Mouse (Mus musculus) limb, embryonic 12.5 days (tissue): ENCODE results near the gene Tnfrsf4. TPM values are rescaled to one million over a fixed set of nuclear protein-coding genes. Genes with fewer than 3 reads are reported as not detected.

Source experiments
- ATAC-seq: fragments of 200-750 bp; cut with Nextera tagmentation; 2 replicates; pipeline ENCODE4 v1.8.0; 2017; ENCODE audit warnings: low read depth, moderate TSS enrichment; ENCODE audit not compliant: insufficient number of reproducible peaks, insufficient read depth, low FRiP score, low TSS enrichment
- H3K27ac ChIP-seq: fragments of 300-500 bp; sonication (generic); 2 replicates; pipeline ENCODE4 v1.5.1; 2016; ENCODE audit warnings: mild to moderate bottlenecking, moderate library complexity
- H3K27me3 ChIP-seq: fragments of 300-500 bp; sonication (generic); 2 replicates; pipeline ENCODE4 v1.6.1; 2016; ENCODE audit warnings: mild to moderate bottlenecking, moderate library complexity
- H3K36me3 ChIP-seq: fragments of 300-500 bp; sonication (generic); 2 replicates; pipeline ENCODE4 v1.6.1; 2016; ENCODE audit warnings: mild to moderate bottlenecking, moderate library complexity
- H3K4me1 ChIP-seq: fragments of 300-500 bp; sonication (generic); replicated peaks from 2 replicates; pipeline ENCODE4 v1.6.1; 2016
- H3K4me2 ChIP-seq: fragments of 300-500 bp; sonication (generic); 2 replicates; pipeline ENCODE4 v1.6.1; 2016; ENCODE audit warnings: mild to moderate bottlenecking, moderate library complexity
- H3K4me3 ChIP-seq: fragments of 300-500 bp; sonication (generic); replicated peaks from 2 replicates; pipeline ENCODE4 v1.5.1; 2016; ENCODE audit warnings: mild to moderate bottlenecking
- H3K9ac ChIP-seq: fragments of 300-500 bp; sonication (generic); replicated peaks from 2 replicates; pipeline ENCODE4 v1.6.1; 2016; ENCODE audit warnings: mild to moderate bottlenecking, moderate library complexity
- H3K9me3 ChIP-seq: fragments of 300-500 bp; sonication (generic); 2 replicates; pipeline ENCODE4 v1.6.1; 2016; ENCODE audit warnings: mild to moderate bottlenecking, moderate library complexity
- WGBS: fragments of 180-500 bp; shearing (Covaris S2); methylation state at CpG from one replicate; pipeline ENCODE4 v1.1.7; 2016; 5-methylcytosine and 5-hydroxymethylcytosine counted together
- polyA plus RNA-seq: library from polyadenylated mRNA; unstranded; fragments of >200 nt; fragmentation: Nextera tagmentation; extraction: Ambion mirVana; gene quantifications from 2 replicates; pipeline ENCODE4 v1.2.1, GENCODE M21; 2016

Gene Tnfrsf4
- polyA plus RNA-seq, 1 experiment from 2014 or later = 0.84 TPM

DNA sequence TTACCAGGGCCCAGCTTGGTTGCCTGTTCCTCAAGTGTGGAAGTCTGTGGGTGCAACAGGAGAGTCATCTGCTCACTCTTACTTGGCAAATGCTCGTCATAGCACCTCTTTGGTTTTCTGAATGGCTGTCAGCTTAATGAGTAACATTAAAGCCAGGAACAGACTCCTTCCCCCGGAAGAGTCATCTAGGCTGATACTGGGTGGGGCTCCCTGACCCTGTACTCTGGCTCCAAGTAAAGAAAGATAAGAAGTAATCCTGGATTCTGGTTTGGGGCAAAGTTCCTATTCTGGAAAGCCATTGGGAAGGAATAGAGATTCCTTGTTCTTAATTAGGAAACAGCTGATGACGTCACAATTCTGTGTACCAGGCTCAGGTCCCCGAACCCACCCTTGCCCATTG is 40.5 kb downstream of the Tnfrsf4 start:
- Histone ChIP-seq H3K9me3 (no peaks in the 10 kb centered on the region), H3K9ac (no peak overlapping the region), H3K27ac (no peak overlapping the region), H3K27me3 (no peaks in the 10 kb centered on the region), H3K4me2 (no peak overlapping the region), H3K4me3 (no peak overlapping the region), H3K36me3 (no peaks in the 10 kb centered on the region), H3K4me1 (no peaks in the 10 kb centered on the region)
- ATAC-seq = no peak
- WGBS = 82% methylated on average over 4 of the region's 4 CpGs

DNA sequence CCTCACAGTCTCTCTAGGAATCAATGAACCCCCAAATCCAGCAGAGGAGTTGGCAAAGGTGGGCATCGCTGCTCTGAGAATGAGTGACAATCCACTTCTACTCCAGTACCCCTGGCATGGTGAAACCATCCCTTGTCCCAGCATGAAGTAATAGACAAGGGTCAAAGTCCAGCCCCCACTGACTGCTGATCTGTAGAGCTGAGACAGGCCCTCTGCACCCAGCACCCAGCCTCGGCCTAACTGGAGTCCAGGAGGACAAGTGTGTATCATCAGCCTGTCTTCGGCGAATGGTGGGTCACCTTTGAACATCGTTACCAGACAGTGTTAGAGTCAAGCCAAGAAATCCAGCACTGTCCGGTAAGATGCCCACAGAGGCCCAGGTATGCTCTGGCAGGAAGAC is 41.0 kb downstream of the Tnfrsf4 start:
- Histone ChIP-seq H3K27ac (no peak overlapping the region), H3K4me1 (peaks cover 5% of the 10 kb centered on the region), H3K27me3 (no peaks in the 10 kb centered on the region), H3K36me3 (no peaks in the 10 kb centered on the region), H3K9me3 (no peaks in the 10 kb centered on the region), H3K9ac (no peak overlapping the region), H3K4me2 (no peak overlapping the region), H3K4me3 (no peak overlapping the region)
- ATAC-seq = no peak
- WGBS = 90% methylated on average over 6 of the region's 6 CpGs

DNA sequence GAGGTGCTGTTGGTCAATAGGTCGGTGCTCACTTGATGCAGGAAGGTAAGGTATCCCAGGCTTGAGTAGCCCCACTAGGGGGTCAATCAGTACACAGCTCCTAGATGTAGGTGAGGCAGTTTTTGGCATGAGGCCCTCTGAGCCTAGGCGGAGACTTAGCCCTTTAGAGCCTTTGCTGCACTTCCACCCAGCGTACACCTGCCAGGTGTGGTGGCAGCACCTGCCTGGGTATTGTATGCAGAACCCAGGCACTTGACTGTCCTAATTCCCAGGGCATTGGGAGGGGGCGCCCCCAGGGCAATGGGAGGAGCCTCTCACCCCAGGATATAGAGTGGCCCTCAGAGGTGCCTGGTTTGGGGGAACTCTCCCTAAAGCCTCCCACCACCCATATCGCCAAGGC is 41.5 kb downstream of the Tnfrsf4 start:
- Histone ChIP-seq H3K9me3 (no peaks in the 10 kb centered on the region), H3K27me3 (no peaks in the 10 kb centered on the region), H3K4me1 (peaks cover 8% of the 10 kb centered on the region), H3K27ac (no peak overlapping the region), H3K9ac (no peak overlapping the region), H3K4me3 (no peak overlapping the region), H3K36me3 (no peaks in the 10 kb centered on the region), H3K4me2 (no peak overlapping the region)
- ATAC-seq = no peak
- WGBS = 89% methylated on average over 5 of the region's 5 CpGs

DNA sequence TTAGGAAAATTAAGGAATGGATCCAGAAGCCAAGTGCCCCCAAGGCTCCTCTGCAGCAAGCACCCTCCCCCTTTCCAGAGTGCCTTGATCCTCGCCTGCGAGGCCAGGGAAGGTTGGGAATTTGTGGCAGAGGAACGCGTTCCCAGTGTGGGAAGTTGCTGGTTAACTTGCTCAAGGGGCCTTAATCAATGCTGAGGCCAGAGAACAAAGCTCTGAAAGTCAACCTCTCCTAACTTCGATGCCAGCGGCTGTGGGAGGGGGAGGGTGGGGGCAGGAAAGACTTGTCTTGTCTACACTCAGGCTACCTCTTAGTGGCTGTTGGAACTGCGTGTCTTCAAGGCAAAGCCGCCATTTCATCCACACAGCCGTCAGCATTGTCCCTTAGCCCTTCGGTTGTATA is 44.1 kb downstream of the Tnfrsf4 start:
- WGBS = 66% methylated on average over 10 of the region's 10 CpGs
- ATAC-seq = no peak
- Histone ChIP-seq H3K4me1 (peaks cover 8% of the 10 kb centered on the region), H3K27ac (no peak overlapping the region), H3K9me3 (no peaks in the 10 kb centered on the region), H3K36me3 (no peaks in the 10 kb centered on the region), H3K4me2 (no peak overlapping the region), H3K27me3 (no peaks in the 10 kb centered on the region), H3K9ac (no peak overlapping the region), H3K4me3 (peak overlapping the region; percentile 5; the same call in 1 of the 2 replicates)

DNA sequence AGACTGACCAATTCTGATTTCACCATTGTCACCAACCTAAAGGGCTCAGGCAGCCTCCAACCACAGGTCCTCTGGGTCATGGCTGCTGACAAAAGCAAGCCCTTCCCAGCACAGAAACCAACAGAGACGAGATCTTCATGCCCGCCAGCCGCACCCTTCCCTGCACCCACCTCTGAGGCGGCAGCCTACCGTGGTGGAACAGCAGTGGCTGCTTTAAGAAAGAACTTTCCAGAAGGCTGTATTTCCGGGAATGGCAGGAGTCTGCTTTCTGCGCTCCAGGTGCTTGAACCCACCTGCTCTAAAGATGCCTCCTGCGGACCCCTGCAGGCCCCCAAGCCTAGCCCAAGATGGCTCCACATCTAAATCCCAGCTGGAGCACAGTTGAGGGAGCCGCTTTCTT is 45.2 kb downstream of the Tnfrsf4 start:
- H3K9ac ChIP-seq = no peak overlapping the region
- ATAC-seq = no peak
- H3K4me1 ChIP-seq = peaks cover 10% of the 10 kb centered on the region
- no peaks in the 10 kb centered on the region for H3K9me3 ChIP-seq
- no peaks in the 10 kb centered on the region for H3K27me3 ChIP-seq
- WGBS = 70% methylated on average over 9 of the region's 9 CpGs
- peak overlapping the region; percentile 17 for H3K4me3 ChIP-seq
- H3K4me2 ChIP-seq = peak overlapping the region; percentile 8; the same call in 1 of the 2 replicates
- H3K27ac ChIP-seq = peak overlapping the region; percentile 45; the same call in 1 of the 2 replicates
- no peaks in the 10 kb centered on the region for H3K36me3 ChIP-seq

DNA sequence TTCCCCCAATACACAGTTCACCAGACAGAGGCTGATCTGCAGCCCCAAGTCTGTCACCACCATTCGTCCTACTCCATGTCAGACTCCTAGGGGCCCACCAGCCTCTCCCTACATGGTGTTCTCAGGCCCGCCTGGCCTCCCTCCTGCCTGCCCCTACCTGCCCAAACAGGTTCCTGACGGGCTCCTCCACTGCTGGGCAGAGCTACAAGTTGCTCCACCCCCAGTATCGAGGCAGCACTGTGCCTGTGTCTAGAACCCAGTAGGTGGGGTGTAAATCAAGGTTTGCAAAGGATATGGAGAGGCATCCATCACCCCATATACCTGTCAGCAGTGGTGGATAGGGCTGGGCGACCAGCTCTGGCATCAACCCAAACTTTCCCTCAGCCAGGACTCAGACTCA is 45.6 kb downstream of the Tnfrsf4 start, which contains the start of gene Ttll10:
Ttll10 (minus strand) TSS at position 154 of the 400 bp plus-strand sequence.
- Histone ChIP-seq H3K9ac (no peak within 1 kb of the TSS), H3K4me2 (peak within 1 kb of the TSS; percentile 8; the same call in 1 of the 2 replicates), H3K27ac (peak within 1 kb of the TSS; percentile 45; the same call in 1 of the 2 replicates), H3K9me3 (no peaks in the 10 kb centered on the region), H3K4me1 (peaks cover 15% of the 10 kb centered on the region), H3K27me3 (no peaks in the 10 kb centered on the region), H3K36me3 (no peaks in the 10 kb centered on the region), H3K4me3 (peak within 1 kb of the TSS; percentile 17)
- peak; percentile 71; the same call in 1 of the 2 replicates for ATAC-seq
- WGBS = 28% methylated on average over 5 of the region's 5 CpGs

DNA sequence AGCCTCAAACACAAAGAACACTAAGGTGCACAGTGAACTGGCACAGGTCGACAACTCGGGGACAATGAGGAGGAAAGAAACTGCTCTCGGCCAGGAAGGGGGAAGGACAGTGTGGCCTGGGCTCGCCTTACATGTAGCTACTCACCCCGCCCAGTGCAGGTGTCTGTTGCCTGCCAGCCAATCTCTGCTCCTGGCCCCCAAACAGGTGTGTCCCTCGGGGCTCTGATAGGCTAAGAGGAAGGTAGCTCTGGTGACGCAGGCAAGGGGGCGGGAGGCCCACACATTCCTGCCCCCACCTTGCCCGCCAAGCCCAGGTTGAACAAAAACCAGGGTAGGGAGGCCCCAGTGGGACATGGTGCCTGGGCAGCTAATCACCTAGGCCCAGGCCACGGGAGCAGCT is 46.1 kb downstream of the Tnfrsf4 start:
- 20% methylated on average over 10 of the region's 10 CpGs for WGBS
- Histone ChIP-seq H3K4me1 (peaks cover 16% of the 10 kb centered on the region), H3K9me3 (no peaks in the 10 kb centered on the region), H3K27me3 (no peaks in the 10 kb centered on the region), H3K36me3 (no peaks in the 10 kb centered on the region), H3K9ac (no peak overlapping the region), H3K4me2 (0 out of 2 replicates have a peak overlapping the region, but pooled peaks have one; percentile 8), H3K4me3 (no peak overlapping the region), H3K27ac (0 out of 2 replicates have a peak overlapping the region, but pooled peaks have one; percentile 45)
- ATAC-seq = no peak; the same call in 1 of the 2 replicates

DNA sequence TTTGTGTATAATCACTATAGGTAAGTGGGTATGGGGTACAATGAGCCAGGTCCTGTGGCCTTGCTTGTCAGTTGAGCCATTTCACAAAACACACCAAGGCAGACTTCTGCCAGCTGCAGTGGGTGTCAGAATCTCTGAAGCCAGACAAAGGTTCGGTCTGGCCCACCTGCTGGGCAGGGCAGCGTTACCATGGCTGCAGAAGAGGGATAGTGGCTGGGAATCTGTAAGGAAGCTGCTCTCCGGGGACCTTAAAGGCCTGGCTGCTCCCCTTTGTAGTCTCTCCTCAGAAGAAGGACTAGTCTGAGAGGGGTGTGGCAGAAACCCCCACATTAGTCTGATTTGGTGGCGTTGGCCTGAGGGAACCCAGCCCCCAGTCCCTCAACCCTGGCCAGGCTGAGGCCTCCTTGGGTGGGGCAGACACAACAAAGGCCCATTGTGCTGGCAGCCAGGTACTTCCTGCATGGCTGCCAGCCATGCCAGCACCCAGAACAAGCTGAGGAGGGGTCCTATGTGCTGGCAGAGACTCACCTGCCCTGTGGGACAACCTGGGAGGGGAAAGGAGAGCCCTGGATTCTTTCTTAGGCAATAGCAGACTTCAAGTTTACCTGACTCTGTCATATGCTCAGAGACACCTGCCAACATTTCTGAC is 50.3 kb downstream of the Tnfrsf4 start:
- no peaks in the 10 kb centered on the region for H3K9me3 ChIP-seq
- no peaks in the 10 kb centered on the region for H3K36me3 ChIP-seq
- H3K4me2 ChIP-seq = no peak overlapping the region
- 0 out of 2 replicates have a peak overlapping the region, but pooled peaks have one; percentile 5 for H3K27ac ChIP-seq
- no peak overlapping the region for H3K9ac ChIP-seq
- ATAC-seq = no peak
- WGBS = 19% methylated on average over 4 of the region's 4 CpGs
- H3K4me3 ChIP-seq = no peak overlapping the region
- H3K27me3 ChIP-seq = no peaks in the 10 kb centered on the region
- peaks cover 16% of the 10 kb centered on the region for H3K4me1 ChIP-seq

DNA sequence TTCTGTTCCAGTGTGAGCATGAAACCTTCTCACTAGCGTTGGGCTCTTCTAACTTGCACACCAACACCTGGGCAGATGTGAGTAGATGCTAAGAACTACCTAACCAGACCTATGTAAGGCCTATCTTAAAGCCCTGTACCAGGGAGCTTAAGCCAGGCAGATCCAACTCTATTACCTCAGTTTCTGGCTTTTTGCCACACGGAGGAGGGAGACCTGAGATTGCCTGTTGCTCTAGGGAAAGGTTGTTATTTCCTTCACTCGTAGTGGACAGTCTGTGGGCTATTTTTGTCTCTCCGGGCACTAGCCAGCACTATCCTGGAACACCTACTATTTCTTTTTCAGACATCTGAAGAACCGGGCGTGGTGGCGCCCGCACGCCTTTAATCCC is 50.9 kb downstream of the Tnfrsf4 start:
- Histone ChIP-seq H3K36me3 (no peaks in the 10 kb centered on the region), H3K4me2 (no peak overlapping the region), H3K4me1 (peaks cover 13% of the 10 kb centered on the region), H3K27ac (no peak overlapping the region), H3K9ac (no peak overlapping the region), H3K9me3 (no peaks in the 10 kb centered on the region), H3K27me3 (no peaks in the 10 kb centered on the region), H3K4me3 (no peak overlapping the region)
- WGBS = 81% methylated on average over 9 of the region's 9 CpGs
- no peak for ATAC-seq

DNA sequence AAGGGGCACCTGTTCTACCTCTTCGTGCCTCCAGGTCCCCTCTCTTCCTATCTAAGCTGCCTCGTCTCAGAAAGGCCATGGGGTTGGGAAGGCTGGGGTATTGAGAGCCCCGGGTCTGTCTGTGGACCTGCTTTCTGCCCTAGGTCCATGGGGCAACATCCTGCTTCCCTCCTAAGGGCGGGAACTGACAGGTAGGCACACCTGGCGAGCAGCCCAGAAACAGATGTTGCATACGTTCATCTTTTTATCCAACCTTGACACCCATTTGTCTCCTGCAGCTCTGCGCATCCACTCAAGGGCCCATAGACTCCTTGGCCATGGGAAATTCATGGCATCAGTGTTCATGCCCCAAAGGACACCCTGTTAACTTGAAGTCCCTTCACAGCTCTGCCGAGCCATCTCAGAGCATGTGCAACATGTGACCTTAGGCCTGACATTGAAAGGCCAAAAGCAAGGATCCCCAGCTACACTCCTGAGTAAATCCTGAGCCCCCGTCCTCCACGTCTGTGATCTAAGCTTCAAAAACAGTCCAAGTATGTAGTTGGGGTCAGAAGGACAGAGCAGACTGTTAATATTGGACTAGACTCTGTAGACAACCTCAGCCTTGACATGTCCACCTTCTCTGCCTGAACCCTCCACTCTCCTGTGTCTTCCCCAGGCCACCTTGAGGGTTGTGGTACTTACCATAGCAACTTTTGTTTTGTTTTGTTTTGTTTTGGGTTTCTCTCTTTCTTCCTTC is 51.7 kb downstream of the Tnfrsf4 start:
- no peak overlapping the region for H3K9ac ChIP-seq
- H3K4me2 ChIP-seq = no peak overlapping the region
- no peak overlapping the region for H3K4me3 ChIP-seq
- ATAC-seq = no peak
- H3K36me3 ChIP-seq = no peaks in the 10 kb centered on the region
- no peaks in the 10 kb centered on the region for H3K27me3 ChIP-seq
- H3K4me1 ChIP-seq = peaks cover 16% of the 10 kb centered on the region
- H3K9me3 ChIP-seq = no peaks in the 10 kb centered on the region
- H3K27ac ChIP-seq = no peak overlapping the region
- WGBS = 81% methylated on average over 10 of the region's 10 CpGs
